Mouse (Mus musculus) cerebellum, postnatal 36 days (tissue): ENCODE data around the gene Atad5.

Experiments used
- DNase-seq, 2 experiments: peaks; one replicate each; pipeline ENCODE4 v3.0.0; 2021 to 2022; ENCODE audit warnings: mixed read lengths in 2 of 2

The Atad5 gene

DNA sequence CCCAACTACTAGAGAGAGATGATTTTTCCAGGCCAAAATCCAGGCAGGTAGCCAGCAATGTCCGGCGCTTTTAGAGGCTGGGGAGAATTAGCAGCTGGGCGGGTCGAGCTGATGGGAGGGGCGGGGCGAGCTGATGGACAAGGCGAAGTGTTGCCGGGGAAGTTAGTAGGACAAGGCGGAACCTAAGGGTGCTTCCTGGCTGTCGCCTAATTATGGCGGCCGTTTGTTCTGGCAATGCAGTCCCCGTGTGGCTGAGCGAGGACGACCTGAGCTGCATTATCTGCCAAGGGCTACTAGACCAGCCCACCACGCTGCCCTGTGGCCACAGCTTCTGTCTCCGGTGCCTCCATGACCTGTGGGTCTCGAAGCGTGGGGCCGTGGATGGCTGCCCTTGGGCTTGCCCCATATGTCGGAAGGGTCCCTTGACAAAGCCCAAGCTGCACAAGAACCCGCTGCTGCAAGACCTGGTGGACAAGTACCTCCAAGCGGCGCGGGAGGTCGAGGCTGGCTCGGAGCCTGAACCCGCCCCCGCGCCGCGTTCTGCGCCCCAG is 94.6 kb downstream of the Atad5 start, which contains the start of gene Rnf135:
Rnf135 (plus strand) TSS at position 147 of the 551 bp plus-strand sequence.
- DNase-seq: peak; percentile 90

DNA sequence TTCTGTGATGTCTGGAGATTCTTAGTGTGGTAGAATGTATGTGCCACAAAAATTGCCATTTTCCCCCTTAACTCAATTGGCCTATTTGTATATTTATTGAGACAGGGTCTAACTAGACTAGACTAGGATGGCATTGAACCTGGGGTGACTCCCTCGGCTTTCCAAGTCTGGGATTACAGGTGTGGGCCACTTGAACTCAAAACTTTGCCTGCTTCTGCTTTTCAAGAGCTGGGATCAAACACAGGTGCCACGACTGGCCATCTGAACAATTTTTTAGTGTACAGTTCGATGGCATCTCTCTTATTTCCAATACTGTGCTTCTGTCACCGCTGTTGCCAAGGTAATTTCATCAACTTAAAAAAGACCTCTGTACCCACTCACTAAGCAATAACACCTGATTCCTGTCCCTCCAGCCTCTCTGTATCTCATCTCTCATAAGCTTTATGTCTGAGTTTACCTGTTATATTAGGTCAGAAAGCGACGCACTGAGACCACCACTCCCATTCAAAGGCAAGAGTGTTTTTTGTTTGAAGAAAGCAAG is 95.4 kb downstream of the Atad5 start:
- DNase-seq: peak in 1 of 2 experiments; percentile 12
